Mouse (Mus musculus) ES-CJ7 (cell line): ENCODE measurements around the gene Aldh3a1.

Experiments used
- DNase-seq: peaks from one replicate; pipeline ENCODE4 v3.0.0; 2011; ENCODE audit warnings: low read depth, low spot score

Aldh3a1 gene

DNA sequence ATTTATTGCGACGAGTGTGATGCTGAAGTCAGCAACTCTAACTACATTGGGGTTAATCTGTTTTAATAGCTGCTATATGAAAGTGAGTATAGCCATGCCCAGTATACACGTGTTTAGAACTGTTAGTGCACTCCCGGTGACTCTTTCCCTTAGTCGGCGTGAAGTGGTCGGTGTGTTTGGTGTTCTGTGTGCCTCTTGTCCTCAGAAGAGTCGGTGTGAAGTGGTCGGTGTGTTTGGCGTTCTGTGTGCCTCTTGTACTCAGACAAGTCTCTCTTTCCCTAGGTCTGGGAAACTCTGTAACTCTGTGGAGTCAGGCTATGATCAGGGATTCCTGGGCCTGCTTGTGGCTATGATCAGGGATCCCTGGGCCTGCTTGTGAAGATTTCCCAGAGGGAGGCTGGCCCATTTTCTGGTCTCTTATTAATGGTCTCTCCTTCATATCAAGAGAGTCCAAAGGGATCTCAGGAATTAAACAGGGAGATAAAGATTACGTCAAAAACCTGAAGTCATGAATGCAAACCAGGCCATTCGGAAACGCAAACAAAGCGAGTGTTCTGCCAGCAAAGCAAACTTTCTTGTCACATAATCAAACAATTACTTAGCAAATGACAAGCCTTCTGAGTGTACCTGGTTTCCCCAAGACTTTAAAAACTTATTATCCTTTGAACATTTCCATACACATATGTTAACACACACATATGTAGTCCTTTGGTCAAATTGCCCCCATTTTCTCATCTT, 10.6 kb upstream of the Aldh3a1 start:
- DNase-seq, result no peak

DNA sequence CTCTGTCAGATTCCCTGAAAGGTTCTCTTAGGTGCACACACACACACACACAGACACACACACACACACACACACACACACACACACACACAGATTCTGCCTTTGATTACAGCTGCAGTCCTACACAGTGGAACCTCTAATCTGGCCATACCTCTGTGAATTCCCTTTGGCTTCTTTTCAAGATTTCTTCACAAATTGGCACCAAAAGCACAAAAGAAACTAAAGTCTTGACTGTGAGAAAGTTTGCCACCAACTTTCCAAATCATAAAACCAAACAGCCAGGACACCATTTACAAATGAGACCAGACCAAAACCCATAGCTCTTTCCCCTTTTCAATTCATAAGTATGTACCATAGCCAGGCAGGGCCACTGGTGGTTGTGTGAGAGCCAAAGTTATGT, 9.4 kb upstream of the Aldh3a1 start:
- DNase-seq, result no peak

DNA sequence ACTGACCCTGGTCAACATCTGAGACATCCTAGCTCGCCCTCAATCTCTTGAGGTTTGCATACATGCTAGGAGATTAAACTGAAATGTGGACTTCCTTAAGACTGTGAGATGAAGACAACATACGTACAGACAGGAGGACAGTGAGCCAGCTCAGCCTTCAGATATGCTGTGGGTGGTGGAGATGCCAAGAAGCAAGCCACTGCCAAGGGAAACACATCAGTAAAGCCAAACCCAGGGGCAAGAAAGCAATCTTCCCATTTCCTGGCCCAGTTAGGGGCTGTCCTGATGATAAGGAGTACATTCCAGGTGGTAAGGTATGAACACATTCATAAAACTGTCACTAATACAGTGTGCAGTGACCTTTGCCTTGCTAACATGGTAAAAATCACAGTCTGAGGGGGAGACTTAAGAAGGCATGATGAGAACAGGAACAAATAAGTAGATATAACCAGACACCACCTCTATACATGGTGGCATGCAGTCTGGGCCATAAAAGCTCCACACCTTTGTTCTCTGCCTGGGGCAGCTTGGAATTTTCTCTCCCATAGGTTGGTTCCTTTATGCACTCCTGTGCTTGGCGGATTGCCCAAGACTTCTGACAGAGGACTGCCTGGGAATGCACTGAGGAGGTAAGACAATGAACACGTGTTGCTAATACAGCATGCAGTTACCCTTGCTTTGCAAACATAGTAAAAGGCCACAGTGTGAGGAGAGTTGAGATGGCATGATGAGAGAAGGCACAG, 7.5 kb upstream of the Aldh3a1 start:
- no peak for DNase-seq

DNA sequence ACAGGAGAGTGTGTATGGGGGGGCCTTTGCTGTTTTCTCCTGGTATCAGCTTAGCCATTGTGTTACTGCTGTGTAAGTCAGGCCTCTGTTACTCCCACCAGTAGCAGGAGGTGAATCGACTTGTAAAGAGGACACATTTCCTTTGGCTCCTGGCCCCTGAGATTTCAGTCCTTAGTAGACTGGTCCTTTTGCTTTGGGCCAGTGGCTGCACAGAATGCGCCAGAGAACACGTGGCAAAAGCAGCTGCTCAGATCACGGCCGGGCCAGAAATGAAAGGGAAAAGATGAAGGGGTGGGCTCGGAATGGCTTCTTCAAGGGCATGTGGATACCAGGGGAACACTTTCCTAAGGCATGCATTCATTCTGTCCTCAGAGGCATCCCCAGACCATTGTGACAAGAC, 5.2 kb upstream of the Aldh3a1 start:
- no peak for DNase-seq

DNA sequence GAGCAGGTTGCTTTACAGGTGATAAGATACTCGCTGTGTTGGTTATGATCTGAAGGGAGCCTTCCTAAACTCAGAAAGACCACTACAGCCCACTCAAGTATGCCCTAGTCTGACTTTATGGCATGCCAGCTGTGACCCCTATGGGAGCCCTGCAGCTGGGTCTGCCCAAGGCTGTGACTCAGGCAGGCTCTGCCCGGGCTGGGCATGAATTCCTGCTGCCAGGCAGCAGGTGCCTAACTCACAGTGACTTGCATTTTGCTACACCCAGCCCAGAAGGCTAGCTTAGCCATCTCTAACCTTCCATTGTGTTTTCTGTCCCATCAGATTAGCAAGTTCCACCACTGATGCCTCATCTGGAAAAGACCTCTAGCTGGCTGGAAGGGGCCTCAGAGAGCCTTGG, 4.5 kb upstream of the Aldh3a1 start:
- no peak for DNase-seq

DNA sequence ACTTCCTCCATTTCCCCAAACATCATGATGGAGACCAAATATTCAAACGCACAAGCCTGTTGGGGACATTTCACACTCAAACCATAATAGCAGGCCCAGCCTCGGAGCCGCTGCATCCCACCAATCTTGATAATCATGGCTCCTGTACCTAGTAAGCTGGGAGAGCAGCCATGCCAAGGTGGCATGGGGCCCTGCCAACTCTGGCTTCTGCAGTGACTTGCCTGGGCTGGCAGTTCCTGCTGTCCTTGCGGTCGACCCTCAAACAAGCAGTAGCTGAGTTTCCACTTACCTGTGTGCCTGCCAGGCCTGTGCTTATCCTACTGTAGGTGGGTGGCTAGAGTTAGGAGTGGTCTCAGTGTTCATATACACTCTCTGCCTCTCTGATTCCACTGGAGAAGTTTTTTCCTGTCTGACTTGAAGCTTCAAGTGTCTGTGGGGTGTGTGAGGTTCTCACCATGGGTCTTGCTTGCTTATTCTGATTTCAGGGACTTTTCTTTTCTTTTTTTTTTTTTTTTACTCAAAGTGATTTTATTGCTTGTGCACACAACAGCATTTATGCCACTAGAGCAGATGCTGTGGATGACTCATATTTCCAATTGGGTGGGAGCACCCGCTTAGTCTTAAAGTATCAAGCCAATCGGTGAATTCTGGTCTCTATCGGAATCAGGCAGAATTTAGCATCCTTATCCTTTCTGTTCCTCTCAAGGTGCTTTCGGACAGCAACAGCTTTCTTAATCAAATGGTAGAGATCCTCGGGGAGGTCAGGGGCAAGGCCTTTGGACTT, 2.0 kb upstream of the Aldh3a1 start:
- DNase-seq, result no peak

DNA sequence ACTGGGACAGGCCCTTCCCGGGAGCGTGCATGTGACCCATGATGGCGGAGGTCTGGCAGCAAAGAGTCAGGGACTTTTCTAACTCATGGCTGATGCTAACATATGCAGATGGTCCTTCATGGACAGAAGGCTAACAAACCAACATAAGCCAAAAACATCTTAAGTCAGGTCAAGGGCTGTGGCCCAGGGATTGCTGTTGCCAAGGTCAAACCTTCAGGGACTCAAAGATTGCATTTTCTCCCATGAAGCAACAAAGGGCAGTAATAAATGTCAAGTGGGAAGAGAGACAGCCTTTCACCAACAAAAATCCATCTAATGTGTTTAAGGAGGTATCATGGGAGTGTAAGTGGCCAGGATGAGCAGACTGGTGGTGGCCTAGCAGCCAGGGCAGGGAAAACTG, 1.2 kb upstream of the Aldh3a1 start:
- DNase-seq, result no peak

DNA sequence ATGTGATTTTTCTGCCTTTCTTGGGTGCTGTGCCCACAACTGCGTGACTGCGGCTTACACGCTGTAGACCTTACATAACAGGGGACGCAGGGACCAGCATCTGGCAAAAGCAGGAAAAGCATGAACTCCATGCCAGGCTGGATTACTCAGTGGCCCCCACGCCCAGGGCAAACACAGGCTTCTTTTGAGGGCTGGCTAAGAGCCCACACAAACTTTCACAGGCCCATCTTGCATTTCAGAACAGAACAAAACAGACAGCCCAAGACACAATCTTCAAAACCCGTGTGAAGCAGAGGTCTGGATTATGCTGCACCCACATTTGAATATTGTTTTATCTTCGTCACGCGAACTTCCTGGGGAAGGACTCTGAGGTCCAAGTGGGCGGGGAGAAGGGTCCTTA, 979 bp downstream of the Aldh3a1 start:
- DNase-seq, result no peak

DNA sequence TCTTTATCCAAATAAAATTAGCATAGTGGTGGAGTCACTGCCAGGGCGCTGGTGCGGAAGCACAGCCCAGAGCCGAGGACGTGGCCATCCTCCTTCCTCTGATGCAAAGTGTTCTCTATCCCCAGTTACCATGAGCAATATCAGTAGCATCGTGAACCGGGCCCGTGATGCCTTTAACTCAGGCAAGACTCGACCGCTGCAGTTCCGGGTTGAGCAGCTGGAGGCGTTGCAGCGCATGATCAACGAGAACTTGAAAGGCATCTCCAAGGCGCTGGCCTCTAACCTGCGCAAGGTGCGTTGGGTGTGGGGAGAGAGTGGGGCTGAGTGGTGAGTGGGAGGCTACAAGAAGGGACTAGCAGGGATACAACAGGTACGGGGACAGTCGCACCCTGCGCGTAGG, 4.8 kb downstream of the Aldh3a1 start:
- DNase-seq, result peak; percentile 66

DNA sequence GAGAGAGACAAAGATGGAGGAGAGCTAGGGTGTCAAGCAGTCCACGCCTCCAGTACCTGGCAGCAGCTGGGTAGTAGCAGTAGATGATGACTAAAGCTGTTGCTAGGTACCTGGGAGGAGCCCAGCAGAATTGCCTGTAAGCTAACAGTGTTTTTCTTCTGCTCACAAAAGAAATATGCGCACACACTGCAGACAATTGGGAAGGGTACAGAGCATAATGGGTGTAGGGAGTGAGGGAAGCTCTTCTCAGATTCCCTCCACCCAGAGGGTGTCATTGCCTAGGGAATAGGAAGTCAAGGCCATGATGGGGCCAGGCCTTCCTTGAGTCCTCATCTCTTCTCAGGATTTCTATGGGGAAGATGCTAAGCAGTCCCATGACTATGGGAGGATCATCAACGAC, 8.6 kb downstream of the Aldh3a1 start:
- DNase-seq, result peak; percentile 83

DNA sequence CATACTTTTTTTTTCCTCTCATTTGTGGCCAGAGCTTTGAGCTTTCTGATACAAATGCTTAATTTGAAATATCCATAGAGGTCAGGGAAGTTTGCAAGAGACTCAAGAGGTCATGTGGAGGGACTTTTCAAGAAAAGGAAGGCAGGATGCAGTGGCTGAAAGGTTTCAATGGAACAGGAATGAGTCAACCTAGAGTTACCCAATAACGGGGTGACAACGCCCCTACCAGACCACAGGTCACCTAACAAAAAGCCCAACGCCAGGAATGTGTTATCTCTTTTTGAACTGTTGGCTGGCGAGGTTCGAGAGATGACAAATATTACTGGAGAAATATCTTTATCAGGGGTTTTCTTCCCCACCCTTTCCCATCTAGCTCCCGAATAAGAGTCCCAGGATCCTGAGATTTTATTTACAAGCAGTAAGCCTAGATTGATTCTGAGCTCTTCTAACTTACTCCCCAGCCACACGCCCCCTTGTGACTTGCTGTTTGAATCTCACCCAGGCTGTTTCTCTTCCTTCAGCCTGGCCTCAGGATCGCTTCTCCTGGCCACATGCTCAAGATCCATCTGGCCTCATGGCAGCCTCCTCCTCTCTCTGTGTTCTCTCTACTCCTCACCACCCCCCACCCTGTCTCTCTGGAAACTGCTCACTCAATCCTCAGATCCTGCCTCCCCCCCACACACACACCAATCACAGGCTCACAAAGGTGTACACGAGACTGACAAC, 13.0 kb downstream of the Aldh3a1 start:
- DNase-seq, result peak; percentile 58

DNA sequence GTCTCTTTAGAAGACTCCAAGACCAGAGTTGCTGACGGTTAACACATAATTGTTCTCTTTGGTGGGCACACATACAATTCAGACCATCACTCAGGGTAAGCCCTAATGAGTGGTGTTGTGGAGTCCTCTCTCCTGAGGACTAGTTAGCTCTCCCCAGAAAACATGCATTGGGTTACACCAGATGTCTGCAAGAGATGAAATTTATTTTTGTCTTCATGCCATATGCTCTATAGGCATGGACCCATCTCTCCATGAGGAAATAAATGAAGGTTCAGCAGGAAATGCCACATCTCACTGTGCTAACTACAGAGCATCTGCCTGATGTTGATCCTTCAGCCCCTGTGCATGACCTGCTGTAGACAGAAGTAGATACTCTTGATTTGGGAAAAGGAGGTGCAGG, 14.7 kb downstream of the Aldh3a1 start:
- DNase-seq, result no peak

DNA sequence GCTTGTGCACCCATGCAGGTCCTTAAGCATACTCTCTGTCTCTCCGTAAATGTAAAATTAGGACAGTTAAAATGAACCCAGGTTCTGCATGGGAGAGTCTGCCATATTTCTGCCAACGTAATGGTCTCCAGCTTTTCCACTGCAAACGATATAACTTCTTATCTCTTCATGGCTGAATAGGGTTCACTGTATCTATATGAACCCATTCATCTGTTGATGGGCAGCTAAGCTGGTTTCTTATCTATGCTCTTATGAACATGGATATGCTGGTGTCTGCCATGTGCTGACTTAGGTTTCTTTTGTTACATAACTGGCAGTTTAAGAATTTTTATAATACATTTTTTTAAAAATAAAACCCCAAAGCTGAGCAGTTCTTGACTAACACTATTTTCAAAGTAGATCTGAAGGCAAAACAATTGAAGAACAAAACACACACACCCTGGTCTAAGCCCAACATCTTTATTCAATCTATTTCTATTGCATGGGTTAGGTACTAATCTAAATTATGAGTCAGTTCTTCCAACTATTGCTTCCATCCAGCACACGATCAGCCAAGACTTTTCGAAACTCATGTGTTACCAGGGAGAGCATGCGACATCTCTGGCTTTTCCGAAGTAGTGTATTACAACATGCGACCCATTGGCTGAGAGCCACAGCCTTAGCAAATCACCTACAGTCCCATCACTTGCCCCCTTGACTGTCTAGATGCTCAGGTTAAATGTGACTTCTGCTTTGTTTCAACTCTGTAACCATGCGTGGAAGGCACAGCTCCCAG, 15.8 kb downstream of the Aldh3a1 start:
- DNase-seq, result no peak

DNA sequence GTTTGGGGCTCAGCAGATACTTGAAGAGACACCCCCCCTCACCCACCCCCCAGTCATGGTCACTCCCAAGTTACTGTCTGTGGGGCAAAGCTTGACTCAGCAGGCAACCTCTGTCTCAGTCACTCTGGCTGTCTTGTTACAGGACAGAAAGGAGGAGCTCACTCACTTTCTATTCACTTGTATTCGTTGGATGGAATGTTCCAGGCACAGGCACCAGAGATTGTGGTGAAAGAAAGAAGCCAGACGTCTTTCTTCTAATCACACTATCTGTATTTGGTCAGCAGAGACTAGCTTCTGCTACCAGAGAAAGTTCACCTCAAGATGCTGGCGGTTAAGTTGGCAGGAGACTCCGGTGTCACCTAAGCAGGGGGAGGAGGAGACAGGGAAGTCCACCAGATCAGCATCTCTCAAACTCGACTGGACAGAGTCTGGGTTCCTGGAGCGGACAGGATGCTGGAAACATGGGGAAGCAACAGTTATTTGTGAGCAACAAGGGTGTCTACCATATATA, 17.0 kb downstream of the Aldh3a1 start:
- DNase-seq, result no peak

DNA sequence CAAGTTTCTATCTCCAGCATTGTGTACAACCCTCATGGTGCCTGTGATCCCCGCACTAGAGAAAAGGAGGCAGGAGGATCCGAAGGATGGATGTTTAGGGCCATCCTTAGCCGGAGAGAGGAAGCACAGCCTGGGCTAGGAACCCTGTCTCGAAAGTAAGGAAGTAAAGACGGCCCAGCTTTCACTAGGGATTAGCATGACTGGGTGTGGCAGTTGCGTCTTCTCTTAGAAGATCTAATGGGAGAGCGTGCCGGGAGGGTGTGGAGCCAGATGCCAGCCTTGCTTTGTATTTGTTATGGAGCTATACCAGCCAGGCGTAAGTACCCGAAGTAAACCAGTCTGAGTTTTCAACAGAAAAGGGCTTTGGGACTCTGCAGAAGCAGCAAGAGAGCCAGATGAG, 17.6 kb downstream of the Aldh3a1 start:
- DNase-seq, result peak; percentile 36

DNA sequence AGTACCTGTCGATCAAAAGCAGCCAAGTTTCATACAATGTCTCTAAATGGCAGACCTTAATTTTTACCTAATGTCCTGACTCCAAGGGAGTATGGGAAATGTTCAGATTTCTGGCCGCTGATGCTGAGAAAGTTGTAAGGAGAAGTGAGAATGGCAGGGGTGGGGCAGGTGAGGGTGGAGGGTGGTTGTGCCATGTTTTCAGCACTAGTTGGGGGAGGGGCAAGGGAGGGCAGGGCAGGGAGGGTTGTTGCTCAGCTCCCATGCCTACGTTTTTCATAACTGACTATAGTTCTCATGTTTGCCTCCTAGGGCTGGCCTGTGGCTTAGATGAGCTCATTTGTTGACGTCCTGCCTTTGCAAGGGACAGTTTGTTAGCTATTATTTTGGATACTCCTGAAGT, 18.2 kb downstream of the Aldh3a1 start:
- DNase-seq, result no peak

DNA sequence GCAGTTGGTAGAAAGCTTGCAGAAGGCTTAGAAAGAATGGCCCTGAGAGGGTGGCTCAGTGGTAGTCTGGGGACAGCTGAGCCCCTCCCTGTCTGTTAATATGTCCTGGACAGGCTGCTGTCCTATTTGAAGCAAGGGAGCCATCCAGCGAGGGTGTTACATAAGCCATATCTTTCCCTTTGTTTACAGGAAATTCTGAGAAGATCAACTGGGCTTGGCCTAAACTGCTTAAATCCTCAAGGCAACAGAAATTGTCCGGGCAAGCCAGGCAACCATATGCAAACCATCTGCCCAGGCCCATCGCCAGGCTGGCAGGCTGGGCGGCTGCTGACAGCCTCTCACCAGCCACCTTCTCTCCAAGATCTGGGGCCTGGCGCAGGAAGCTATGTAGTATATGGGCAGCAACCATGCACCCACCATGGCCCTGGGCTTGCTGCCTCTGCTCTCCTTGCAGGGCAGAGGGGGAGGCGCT, 18.6 kb downstream of the Aldh3a1 start:
- DNase-seq, result no peak

DNA sequence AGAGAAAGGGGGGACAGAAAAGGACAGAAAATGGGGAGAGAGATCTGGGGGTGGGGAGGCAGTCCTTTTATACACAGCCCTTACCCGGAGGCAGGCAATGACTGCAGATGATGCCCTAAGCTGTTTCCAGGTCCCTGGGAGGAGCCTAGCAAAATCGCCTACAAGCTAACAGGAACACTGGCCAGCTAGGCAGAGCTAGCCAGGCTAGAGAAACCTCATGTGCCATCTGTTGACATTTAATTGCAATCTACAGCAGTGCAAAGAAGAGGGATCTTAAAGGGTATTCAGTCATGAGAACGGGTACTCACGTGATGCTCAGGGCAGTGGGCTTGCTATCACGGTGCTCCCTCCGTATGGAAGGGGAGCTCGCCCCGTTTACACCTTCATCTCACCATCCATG, 20.5 kb downstream of the Aldh3a1 start:
- DNase-seq, result no peak

DNA sequence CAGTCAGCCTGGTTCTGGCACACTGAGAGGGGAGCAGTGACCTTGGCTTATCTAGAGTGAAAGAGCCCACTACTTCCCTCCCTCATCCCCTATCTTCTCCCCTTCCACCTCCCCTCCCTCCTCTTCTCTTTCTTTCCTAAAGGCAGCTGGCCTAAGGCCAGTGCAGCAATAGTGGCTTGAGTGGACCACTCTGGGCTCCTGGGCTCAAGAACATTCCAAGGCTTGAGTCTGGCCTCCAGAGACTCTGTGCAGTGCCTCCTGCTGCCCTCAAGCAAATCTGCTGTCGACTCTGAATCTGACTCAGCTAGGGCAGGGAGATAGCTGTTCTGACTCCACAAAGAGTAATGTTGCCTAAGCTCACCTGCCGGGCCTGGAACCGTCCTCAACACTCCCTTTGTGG, 21.1 kb downstream of the Aldh3a1 start:
- no peak for DNase-seq

DNA sequence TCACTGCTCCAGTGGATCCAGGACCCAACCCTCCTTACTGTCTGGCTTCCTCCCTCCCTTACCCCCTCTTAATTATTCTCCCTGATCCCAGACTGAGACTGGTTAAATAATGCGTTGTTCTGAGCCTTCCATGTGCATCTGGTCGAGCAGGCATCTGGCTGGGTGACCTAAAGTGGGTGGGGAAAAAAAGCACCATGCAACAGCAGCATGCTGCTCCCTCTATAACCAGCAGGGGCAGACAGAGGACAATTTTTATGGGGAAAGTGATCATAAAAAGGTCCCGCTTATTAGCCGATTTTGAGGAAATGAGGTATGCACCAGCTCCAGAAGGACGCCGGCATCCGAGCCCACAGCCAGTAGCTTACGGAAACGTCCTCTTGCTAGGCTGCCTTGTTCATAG, 24.0 kb downstream of the Aldh3a1 start:
- peak; percentile 59 for DNase-seq

DNA sequence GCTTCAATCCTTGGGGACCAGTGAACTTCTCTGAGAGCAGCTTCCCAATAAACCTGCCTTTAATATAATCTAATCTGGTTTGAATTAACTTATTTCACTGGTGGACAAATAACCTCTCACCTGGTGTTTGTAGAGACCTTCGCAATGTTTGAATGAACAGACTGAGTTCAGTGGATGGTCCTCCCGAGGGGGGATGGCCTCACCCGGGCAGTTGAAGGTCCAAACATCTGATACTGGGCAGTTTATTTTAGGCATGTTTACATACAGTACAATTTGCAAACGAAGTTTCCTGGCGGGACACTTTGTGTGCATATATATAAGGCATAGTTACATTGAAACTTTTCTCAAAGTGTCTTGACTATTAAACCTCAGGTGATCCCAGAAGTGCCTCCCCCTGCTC, 26.8 kb downstream of the Aldh3a1 start:
- DNase-seq, result no peak
